Mouse (Mus musculus): ENCODE results near the gene Acot6.

Acot6 gene

DNA sequence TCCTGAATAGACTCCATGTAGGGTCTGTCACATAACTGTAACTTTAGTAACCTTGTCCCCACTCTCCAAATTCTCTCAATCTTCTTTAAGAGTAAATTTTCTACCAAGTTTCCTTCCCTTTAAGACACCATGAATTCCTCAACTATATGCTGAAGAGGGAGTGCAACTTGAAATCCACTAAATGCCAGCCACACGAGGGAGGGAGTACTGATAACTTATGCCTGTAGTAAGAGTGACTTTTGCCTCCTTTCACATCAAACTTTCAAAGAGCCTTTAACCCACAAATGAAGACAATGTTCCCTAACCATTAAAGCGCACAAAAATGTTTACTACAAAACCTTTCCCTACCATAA lies 1.0 kb downstream of the Acot6 start:
- peak; percentile 8 for DNase-seq (ENCODE audit: low read depth, low spot score)

GRCm38 (mm10) chr12:84107012-84107411 lies 6.6 kb downstream of the Acot6 start:
- no peak for DNase-seq (ENCODE audit: low read depth, low spot score)

DNA sequence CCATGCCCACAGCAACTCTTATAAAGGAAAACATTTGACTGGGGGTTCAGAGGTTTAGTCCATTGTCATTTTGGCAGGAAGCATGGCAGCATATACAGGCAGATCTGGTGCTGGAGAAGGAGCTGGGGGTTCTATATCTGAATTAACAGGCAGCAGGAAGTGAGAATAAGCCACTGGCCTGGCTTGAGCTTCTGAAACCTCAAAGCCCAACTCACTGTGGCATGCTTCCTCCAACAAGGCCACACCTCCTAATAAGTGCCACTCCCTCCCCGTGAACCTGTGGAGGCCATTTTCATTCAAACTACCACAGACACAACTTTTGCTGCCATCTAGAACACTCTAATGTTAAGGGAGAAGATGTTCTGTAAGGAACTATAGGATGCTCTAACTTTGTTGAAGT lies 7.2 kb downstream of the Acot6 start:
- no peak for DNase-seq (ENCODE audit: low read depth, low spot score)

- DNase-seq (ENCODE audit: low read depth, low spot score): no peak
These were observed 9.5 kb downstream of the Acot6 start for GRCm38 (mm10) chr12:84109924-84110323.

DNA sequence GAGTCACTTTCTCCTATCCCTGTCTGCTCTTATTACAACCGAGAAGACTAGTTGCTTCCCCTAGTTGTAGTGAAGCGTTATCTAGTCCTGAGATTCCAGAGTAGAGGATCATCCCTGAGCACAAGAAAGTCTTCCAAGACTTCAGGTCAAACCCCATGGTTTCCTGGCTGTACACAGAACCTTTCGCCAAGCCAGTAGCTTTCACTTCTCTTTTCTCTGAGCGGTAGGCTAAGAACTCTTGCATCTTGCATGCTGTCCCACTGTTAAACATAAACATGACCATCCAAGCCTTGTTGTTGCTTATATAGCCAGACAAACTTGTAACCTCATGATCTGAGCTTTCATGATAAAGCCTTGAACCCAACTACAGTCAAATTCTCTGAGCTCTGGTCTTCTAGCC lies 10.4 kb downstream of the Acot6 start:
- DNase-seq (ENCODE audit: low read depth, low spot score): no peak

GRCm38 (mm10) chr12:84113676-84114075 lies 13.2 kb downstream of the Acot6 start:
- no peak for DNase-seq (ENCODE audit: low read depth, low spot score)

- DNase-seq (ENCODE audit: low read depth, low spot score): peak; percentile 93
These were observed 13.9 kb downstream of the Acot6 start, which contains the start of gene Dnal1 for GRCm38 (mm10) chr12:84114153-84114994. Dnal1 (plus strand) TSS chr12:84114366.

- DNase-seq (ENCODE audit: low read depth, low spot score): no peak
These were observed 19.1 kb downstream of the Acot6 start for GRCm38 (mm10) chr12:84119584-84119983.

DNA sequence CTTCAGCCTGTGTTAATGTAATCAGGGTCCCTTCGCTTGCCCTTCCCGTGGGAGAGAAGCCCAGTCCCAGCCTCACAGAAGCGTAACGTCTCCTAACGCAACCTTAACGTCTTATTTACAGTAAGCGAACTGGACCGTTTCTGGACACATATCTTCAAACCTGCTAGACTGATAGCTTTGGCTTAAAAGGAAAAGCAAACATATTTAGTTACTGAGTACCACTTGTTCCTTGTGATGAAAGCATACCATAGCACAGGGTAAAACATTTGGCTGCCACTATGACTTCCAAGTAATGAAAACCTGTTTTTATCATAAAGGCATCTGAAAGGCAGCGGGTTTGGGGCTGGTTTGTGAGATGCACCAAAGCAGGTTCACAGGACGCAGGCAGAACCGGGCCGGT lies 25.4 kb downstream of the Acot6 start:
- DNase-seq (ENCODE audit: low read depth, low spot score): no peak

- DNase-seq (ENCODE audit: low read depth, low spot score): no peak
These were observed 26.4 kb downstream of the Acot6 start for GRCm38 (mm10) chr12:84126899-84127298.

DNA sequence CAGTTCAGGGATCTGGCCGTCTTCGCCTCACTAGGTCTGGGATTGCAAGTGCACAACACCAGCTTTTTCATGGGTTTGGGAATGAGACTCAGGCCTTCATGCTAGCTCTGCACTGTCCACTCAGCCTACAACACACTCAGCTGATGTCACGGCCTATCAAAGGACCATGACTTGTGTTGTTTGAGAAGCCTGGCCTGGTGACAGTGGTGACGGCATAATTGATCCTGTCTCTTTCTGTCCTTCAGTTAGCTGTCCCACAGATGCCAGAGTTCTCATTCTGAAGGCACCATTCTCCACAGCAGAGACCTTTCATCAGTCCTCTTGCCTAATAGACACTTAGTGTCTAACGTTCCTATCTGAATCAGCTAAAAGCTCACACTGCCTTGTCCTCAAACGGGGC lies 28.1 kb downstream of the Acot6 start:
- no peak for DNase-seq (ENCODE audit: low read depth, low spot score)

DNA sequence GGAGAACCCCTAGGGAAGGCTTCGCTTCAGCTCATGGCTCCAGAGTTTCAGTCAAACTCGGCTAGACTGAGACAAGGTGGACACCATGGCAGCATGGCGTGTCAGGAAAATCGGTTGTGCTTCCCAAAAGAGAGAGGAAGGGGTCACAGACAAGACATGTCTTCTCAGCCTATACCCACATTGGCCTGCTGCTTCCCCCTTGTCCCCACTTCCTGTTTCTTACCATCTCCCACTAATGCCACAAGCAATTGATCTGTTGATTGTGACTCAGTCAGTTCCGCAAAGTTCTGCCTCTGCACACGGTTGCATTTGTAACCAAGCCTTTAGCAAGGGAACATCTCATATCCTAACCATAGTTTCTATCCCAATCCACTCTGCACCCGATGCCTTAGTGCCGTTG lies 29.5 kb downstream of the Acot6 start:
- no peak for DNase-seq (ENCODE audit: low read depth, low spot score)

GRCm38 (mm10) chr12:84132265-84132664 lies 31.8 kb downstream of the Acot6 start:
- DNase-seq (ENCODE audit: low read depth, low spot score): peak; percentile 63

- no peak for DNase-seq (ENCODE audit: low read depth, low spot score)
These were observed 36.7 kb downstream of the Acot6 start for GRCm38 (mm10) chr12:84137131-84137530.

GRCm38 (mm10) chr12:84140135-84140534 lies 39.7 kb downstream of the Acot6 start:
- DNase-seq (ENCODE audit: low read depth, low spot score): no peak

DNA sequence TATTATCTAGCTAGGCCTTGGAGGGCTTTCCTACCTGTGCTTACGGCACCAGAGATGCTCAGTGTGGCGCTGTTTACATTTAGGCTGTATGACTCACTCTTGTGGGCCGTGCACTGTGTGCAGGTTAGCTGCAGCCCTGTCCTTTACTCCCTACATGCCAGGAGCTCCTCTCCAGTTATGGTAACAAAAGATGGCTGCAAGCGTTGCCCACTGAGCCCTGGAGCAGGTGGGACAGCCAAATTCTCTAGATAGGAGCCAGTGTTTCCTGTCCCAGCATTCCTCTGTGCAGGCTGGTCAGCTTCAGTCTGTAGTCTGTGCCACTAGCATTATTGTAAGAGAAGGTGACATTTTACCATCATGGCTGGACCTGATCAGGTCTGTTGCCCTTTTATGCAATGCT lies 40.8 kb downstream of the Acot6 start:
- DNase-seq (ENCODE audit: low read depth, low spot score): no peak

- DNase-seq (ENCODE audit: low read depth, low spot score): no peak
These were observed 42.0 kb downstream of the Acot6 start for GRCm38 (mm10) chr12:84142281-84143050.

- DNase-seq (ENCODE audit: low read depth, low spot score): peak; percentile 70
These were observed 47.6 kb downstream of the Acot6 start, which contains the start of gene Pnma1 for GRCm38 (mm10) chr12:84147954-84148621. Pnma1 (minus strand) TSS chr12:84148489.

DNA sequence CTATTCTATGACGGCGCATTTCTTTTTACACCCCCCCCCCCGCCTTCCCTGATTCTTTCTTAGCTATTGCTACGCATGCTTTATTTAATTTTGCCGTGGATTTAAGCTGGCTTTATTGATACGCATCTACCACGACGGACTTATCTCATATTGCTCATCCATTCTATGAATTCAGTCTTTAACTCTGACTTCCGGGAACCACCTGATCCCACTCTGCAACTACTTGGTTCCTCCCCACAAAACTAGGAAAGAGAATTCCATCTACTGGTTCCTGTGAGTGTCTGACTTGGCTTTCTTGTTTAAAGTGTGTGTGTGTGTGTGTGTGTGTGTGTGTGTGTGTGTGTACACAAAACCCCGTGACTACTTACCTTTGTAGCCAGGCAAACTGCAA lies 48.2 kb downstream of the Acot6 start:
- no peak for DNase-seq (ENCODE audit: low read depth, low spot score)

- no peak for DNase-seq (ENCODE audit: low read depth, low spot score)
These were observed 49.5 kb downstream of the Acot6 start for GRCm38 (mm10) chr12:84149971-84150370.

DNA sequence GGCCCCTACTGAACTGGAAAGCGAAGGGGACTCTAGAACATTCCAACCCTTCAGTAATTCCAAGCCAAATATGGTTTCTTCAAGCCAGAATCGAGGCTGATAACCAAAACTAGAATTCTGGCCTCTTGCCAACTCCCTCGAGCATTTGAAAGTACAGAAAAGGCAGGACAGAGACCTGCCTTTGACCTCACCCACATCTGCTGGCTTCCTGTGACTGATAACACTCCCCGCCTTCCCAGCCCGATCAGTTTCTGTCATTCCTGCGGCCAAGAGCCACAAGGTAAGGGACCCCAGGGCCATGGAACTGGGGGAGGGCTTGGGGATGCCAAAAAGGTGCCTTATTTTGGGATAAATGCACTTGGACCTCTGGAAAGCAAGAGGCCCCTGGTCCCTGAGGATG lies 50.5 kb downstream of the Acot6 start:
- DNase-seq (ENCODE audit: low read depth, low spot score): no peak

DNA sequence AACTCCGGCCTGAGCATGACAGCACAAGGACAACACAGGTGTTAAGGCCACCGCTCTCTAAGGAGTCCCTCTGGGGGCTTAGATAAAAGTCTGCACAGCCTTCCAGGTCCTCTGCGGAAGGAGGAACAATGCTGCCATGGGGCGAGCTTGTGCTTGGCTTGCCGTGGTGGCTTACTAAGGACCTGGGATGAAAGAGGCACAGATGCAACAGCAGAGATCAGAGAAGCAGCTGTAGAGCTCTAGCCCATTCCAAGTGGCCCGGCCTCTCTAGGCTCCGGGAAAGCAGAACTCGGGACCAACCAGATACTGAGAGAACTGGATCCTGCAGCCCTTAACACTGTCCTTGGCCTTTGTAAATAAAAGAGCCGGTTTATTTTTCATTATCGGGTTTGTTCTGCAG lies 51.5 kb downstream of the Acot6 start:
- no peak for DNase-seq (ENCODE audit: low read depth, low spot score)
